Mouse (Mus musculus) T-helper 2 cell (primary cell): ENCODE results near the gene Adprhl1.

ENCODE experiments used
- in situ Hi-C: fragments of 300-600 bp; cut with MboI, MseI; formaldehyde crosslinking; loops from one replicate; pipeline ENCODE4 v1.15.1; 2025; ENCODE audit warnings: high pct_unique_total_duplicates

The Adprhl1 gene

DNA sequence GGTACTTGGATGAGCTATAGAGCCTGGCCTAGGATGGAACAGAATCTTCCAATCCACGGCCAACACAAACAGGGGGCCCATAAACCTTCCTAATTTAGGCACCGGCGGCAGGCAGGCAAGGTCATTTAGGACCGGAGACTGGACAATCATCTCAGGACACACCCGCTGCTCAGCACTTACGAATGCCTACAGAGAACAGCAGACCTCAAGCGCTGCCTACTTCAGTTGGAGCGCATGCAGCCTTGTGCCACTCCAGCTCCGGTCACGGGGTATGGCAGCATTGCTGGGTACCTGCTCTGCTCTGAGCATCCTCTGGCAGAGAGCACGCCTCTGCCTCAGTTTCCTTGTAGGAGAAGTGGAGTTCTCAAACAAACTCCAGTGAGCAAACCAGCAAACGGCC is 24.2 kb downstream of the Adprhl1 start:
- in situ Hi-C loops = no loop called here

DNA sequence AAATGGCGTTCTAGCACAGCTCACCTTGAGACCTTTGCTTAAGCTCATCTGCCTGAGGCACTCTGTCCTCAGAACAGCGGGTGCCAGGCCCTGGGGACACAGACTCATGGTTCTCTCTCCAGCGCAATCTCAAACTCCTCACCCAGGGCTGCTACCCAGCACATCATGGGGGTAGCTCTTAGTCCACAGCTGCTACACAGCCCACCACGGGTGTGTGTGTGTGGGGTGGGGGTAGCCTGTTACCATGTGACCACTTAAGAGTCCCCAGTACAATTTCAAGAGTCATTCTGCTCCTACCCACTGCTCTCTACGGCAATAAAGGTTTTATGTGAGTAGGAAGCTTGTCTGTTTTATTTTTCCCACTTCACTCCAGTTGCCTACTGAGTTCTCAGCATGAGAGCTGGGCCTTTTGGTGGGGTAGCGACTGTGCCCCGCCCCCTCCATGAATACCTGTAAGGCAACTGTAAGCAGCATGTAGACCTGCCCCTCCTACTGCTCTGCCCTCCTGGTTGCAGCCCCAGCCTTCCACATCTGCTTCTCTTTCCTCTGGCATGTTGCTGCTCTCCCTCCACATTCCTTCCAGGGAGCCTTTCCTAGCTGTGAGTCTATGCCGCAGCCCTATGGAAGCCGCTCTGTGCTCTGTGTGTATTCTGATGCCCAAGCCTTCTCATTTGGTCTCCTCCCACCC is 24.9 kb downstream of the Adprhl1 start:
- in situ Hi-C loops = no loop called here

DNA sequence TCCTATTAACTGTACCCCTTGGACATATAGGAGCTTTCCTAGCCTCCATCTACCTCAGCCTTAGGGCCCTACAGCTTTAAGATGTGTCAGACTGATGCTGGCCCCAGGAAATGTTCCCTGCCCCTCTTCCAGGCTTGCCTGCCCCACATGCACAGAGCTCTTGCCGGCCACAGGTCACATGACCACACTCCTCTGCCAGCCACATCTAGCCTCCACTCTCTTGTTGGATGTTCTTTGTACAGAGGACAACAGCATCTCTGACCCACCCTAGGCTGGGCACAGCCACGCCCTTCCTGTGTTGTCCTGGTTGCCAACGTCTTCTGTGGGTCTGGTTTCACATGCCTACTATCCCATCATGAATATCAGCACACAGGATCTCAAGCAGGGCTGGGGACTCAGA is 26.8 kb downstream of the Adprhl1 start:
- in situ Hi-C loops = no loop called here

DNA sequence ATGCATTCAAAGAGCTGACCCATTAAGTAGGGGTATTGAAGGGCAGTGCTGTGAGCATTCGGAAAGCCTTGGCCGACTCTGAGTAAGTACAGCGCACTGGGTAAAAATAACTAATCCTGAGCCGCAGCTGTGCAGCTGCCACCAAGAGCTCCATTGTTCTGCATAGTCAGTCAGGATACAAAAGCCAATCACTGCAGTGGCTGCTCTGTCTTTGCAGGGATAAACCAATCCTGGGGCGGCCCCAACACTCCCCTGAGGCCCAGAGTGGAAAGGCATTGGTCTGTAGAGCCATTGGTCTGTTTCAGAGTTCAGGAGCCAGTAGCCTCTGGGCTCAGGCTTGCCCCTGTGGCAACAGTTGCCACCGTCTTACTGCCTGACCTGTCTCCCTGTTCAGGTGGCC is 27.7 kb downstream of the Adprhl1 start:
- in situ Hi-C loops = no loop called here

DNA sequence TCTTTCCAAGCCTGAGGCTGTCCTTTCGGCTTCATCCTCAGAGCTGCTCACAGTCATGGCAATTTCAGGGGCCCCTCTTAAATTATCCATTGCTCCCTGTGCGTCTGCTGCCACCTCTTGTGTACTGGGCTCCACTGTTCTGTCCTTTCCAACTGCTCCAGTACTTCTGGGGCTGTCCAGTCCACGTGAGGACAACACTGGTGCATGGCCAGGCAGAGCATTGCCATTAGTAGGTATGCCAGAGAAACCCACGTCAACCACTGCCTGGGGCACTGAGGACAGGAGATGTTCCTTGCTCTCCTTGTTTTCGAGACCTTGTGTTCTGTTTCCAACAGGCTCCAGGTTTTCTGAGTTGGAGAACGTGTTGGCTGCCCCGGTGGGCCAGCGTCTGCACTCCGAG is 29.5 kb downstream of the Adprhl1 start:
- in situ Hi-C loops = no loop called here

DNA sequence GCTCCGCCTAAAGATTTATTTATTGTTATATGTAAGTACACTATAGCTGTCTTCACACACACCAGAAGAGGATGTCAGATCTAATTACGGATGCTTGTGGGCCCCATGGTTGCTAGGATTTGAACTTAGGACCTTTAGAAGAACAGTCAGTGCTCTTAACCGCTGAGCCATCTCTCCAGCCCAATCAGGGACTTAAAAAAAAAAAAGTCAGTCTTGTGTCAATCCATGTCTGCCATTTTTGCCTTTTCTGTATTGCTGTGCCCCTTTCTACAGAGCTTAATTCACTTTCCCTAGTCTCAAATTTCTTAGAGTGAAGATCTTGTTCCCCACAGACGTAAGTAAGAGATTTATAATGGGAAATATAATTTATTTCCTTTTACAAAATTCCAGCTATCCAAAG is 35.5 kb downstream of the Adprhl1 start:
- in situ Hi-C loops = loop anchor here (5.0 kb wide), 1 partner anchor 564 kb away; no protein-coding TSS in a partner anchor

DNA sequence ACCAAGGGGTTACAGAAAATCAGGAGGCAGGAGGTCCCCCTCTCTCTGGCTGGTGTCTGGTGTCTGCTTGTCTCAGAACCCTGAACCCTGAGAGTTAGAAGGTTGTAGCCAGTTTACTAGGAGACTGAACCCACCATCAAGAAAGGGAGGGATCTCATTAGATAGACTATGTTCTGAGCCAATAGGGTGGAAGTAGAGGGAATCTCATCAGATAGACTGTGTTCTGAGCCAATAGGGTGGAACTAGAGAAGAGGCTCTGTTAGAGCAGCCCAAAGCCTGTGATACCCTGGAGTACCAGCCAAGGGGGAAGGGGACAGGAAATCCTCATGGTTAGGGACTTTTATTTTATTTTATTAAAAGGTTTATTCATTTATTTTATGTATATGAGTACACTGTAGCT is 36.0 kb downstream of the Adprhl1 start:
- in situ Hi-C loops = loop anchor here (5.0 kb wide), 1 partner anchor 564 kb away; no protein-coding TSS in a partner anchor

DNA sequence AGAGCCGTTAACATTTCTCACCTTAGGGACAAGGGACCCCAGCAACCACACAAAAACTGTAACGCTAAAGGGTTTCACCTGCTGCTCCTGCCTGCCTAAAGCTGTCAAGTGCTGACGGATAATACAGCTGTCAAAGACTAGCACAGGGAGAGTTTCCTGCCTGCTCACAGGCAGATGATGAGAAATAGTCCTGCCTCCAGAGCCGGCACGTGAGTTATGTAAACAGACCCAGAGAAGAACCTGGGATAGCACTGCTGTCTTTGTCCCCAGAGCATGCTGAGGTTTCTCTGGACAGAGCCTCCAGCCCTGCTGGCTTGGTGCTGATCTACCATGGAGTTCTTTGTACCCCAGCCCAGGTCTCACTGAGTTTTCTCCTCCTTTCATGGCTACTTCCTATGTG is 36.9 kb downstream of the Adprhl1 start:
- in situ Hi-C loops = loop anchor here (5.0 kb wide), 1 partner anchor 565 kb away; no protein-coding TSS in a partner anchor

DNA sequence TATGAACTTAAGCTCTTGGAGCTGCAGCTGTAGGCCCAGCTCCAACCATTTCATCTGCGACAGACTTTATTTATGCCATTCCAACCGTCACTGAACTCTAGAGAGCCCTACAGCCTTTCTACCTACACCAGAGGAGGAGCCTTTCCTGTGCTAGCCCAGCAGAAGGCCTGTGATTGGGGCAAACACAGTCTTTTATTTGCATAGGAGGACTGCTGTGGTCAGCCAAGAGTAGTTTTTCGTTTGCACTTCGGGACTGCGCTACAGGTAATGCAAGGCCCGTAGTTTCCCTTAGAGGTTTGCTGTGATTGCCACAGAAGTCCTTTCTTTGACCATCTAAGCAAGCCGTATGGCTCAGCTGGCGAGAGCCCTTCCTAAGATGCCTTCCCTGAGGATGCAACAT is 37.6 kb downstream of the Adprhl1 start:
- in situ Hi-C loops = loop anchor here (5.0 kb wide), 1 partner anchor 566 kb away; no protein-coding TSS in a partner anchor

DNA sequence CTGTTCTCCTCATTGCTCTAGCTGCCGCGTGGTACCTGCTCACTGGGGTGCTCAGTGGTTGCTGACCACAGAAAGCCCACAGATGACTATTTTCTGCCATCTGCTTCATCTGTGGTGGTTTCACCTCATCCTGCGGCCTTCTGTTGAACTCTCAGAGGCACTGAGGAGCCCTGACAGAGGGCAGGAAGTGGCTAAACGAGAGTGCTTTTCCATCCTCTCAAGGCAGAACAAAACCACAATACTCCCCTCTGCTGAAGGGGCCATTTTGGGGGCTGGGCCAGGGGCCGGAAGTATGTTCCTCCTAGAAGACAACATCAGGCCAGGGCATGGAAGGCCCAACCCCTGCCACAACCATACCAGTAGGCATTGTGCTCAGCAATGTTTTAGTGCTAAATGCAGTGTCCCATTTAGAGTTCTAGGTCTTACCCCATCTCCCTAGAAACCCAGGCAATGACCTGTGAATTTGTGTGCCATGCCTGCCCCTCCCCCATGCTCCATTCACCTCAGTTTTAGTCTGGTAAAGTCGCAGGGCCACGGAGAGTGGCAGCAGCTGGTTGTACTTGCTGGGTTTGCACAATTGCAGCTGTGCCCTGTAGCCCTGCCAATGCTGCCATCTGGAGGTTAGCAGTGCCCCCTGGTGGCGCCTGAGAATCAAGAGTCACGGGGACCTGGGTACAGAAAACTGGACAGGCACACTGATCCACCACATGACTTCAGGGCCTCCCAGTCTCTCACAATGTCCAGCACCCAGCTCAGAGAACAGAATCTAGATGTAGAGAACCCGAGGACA is 40.3 kb downstream of the Adprhl1 start:
- in situ Hi-C loops = no loop called here

DNA sequence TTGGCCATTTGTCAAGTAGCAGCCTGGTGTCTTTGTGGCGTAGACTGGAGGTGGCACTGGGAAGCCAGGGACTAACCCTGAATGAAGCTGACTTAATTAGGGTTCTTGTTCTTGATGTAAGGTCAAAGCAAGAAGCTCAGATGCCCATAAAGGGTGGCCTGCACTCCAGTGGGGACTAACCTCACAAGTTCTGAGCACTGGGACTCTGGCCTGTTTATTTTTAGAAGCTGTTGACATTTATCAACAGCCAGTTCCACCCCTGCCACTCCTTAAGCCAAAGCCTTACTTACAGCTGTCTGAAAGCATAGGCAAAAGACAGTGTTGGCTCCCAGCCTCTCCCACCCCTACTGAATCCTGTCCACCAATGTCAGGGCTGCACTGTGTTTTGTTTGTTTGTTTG is 44.2 kb downstream of the Adprhl1 start:
- in situ Hi-C loops = loop anchor here (5.0 to 10.0 kb wide), 2 partner anchors 107 to 465 kb away; partner anchors contain the start of gene Rasa3

DNA sequence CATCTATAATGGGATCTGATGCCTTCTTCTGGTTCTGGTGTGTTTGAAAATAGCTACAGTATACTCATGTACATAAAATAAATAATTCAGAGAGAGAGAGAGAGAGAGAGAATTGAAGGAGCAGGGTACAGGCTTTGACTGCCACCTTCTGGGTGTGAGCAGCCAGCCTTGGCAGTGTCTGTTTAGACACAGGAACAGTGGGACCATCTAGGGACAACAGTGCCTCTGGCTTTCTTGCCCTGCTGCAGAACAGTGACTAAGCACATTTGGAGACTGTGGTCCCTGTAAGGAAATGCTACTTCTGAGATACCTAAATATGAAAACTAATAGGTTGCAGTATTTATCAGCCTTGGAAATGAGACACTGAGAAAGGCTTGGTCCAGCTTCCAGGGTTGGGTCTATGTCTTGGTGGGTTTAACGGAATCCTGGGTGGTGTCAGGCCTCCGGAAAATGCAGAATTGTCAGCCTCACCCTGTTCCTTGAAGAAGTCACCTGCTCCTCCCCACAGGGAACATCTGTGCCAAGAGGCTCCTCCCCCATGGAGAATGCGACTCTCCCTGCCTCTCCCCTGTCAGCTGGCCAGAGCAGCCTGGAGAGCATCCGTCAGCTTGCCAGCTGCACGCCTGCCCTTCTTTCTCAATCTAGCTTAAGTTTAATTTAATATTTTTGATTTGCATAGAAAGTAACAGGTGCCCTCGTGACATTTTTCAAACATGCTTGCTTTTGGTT is 45.2 kb downstream of the Adprhl1 start:
- in situ Hi-C loops = loop anchor here (5.0 to 10.0 kb wide), 2 partner anchors 106 to 466 kb away; partner anchors contain the start of gene Rasa3

DNA sequence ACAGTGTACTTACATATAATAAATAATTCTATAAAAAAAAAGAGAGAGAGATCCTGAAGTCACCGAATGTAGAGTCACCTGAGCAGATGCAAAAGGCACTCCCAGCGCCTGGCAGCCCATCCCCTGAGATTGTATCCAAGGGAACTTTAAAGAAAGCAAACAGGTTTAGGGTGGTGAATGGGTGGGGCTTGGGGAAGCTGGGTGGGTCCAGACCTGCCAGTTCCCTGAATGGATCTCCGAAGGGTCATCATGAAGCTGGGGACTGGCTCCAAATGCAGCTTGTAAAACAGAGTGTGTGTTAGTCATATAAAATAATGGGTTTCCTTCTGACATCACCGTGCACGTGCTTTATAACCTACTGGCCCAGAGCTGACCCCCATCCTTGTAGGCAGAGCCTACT is 47.7 kb downstream of the Adprhl1 start:
- in situ Hi-C loops = loop anchor here (5.0 to 10.0 kb wide), 2 partner anchors 104 to 469 kb away; partner anchors contain the start of gene Rasa3

DNA sequence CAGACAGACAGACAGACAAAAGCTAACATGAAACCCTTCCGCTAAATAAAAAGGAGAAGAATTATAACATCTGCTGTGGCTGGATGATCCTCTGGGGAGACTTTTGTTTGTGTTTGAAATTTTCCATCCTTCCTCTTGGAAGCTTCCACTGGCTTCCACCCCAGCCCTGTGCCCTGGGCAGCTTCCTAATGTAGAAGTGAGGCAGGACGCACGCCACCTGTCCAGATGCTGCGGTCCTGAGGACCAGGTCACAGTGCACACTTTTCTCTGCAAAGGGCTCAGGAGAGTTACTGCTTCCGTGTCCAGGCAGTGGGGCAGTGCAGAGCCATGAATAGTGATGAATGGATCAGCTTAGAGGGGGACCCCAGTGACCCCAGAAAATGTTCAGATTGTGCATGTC is 48.7 kb downstream of the Adprhl1 start:
- in situ Hi-C loops = loop anchor here (5.0 to 10.0 kb wide), 2 partner anchors 103 to 469 kb away; partner anchors contain the start of gene Rasa3

DNA sequence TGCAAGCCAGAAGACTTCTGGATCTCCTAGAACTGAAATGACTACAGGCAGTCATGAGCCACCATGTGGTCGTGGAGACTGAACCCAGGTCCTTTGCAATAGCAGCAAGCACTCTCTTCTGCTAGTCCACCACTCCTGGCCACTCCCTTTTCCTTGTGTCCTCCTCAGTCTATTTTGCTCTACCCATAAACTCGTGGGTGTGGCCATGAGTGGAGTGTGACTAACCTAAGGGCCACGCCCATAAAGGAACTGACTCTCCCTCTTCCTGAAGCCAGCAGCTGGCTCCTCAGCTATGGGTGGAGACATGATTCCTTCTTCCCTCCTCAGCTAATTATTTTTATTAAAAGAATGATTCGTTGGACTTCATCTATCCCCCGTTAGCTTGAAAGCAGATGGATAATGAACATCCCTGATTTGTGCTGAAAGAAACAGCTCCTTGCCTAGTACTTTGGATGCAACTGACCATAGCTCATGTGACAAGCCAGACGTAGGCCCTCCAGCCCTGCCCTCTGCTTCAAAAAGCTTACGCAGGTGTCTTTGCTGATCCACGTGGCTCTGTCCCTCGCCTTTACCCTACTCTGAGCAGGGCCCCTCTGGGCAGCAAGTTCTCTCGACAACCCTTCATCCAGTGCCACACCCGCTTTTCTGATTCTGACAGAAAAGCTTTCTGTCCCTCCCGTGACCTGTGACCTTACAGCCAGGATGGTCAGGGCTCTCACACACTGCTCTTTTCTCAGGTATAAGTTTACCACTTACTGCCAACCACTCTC is 49.4 kb downstream of the Adprhl1 start:
- in situ Hi-C loops = loop anchor here (5.0 to 10.0 kb wide), 2 partner anchors 102 to 470 kb away; partner anchors contain the start of gene Rasa3

DNA sequence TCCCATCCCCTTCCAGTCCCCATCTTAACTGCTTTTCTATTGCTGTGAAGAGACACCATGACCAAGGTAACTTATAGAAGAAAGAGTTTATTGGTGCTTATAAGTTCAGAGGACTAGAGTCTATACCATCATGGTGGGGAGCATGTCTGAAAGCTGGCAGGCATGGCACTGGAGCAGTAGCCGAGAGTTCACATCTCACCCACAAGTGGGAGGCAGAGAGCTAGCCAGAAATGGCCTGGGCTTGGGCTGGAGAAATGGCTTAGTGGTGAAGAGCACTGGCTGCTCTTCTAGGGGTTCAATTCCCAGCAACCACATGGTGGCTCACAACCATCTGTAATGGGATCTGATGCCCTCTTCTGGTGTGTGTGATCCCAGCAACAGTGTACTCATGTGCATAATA is 50.5 kb downstream of the Adprhl1 start:
- in situ Hi-C loops = loop anchor here (10.0 kb wide), 1 partner anchor 471 kb away; the partner anchor contains the start of gene Rasa3

DNA sequence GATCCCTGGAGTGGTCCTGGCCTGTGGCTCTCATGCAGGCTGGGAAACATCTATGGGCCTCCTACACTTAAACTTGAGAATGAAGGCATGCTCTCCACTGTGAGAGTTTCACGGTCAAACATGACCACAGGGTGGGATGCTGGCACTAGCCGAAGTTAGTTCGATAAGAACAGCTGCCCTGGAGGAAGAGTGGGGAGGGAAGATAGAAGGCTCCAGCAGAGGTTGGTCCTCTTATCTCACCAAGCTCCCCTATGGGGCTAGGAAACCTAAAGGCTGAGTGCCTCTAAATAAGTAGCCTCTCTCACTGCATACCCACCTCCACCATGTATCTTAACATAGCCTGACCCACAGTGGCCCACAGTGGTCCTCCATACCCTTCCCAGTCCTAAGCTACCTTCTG is 51.2 kb downstream of the Adprhl1 start:
- in situ Hi-C loops = loop anchor here (10.0 kb wide), 1 partner anchor 472 kb away; the partner anchor contains the start of gene Rasa3

DNA sequence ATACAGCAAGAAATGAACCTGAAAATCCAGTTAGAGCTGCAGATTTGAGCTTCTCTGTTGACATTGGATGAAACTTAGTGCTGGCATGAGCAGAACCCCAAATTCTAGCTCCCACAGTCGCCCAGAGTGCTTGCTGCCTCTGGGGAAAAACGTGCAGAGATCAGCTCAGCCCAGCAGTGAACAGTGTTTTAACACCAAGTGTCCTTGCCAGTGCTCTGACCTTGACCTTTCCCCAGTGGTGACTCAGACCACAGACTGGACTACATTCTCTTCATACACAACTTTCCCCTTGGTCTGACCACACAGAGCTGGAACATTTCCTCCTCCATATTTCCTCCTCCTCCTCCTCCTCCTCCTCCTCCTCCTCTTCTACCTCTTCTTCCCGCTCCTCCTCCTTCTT is 51.9 kb downstream of the Adprhl1 start:
- in situ Hi-C loops = loop anchor here (10.0 kb wide), 1 partner anchor 473 kb away; the partner anchor contains the start of gene Rasa3

DNA sequence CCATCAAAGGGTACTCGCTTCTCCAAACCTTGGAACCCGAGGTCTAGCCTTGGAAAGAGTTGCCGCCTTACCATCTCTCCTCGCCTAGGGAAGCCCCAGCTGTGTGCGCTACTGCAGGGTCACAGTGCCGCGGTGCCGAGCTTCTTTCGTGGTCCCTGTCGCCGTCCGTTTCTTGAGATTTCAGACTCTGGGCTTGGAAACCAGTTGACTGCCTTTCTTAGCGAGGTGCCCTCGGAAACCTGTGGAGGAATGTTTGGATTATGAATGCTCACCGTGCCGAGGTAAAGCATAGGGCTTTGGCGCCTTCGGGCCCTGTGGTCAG is 53.0 kb downstream of the Adprhl1 start:
- in situ Hi-C loops = loop anchor here (10.0 kb wide), 1 partner anchor 474 kb away; the partner anchor contains the start of gene Rasa3

DNA sequence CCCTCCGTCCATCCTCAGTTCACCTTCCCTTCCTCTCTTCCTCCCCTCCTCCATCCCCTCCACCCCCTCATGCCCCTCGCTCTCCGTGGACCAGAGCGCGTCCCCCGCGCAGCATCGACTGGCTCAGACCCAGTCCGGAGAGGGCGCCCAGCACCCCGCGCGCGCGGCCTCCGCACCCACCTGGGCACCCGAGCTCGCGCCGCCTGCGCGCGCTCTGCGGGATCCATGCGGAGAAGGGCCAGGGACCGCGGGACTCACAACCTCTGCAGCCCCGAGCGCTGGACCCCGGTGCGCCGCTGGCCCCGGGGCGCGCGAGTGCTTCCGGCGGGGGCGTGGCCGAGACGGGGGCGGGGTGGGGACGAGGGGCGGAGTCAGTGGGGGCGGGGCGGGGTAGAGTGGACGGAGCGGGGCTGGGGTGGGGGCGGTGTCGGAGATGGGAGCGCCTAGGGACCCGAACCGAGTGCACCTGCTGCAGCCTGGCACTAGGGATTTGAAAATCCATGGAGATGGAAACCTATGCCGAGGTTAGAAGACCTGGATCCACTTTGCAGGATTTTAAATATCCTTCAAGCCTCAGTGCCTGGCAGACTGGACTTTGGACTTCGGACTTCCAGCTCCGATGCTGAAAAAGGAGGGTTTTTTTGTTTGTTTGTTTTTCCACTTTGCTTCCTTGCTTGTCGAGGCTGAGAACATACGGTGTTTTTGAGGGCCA is 53.5 kb downstream of the Adprhl1 start, which contains the start of gene Grtp1:
Gene Grtp1, minus strand, starts transcription at position 320 of the 712 bp plus-strand sequence.
- in situ Hi-C loops = loop anchor here (10.0 kb wide), 1 partner anchor 474 kb away; the partner anchor contains the start of gene Rasa3
